In genomic region chr14:101486550-101486949, GRCm38 (mm10) we compare ENCODE assay signal across 24 mouse cellular contexts.
DNase-seq lines count a peak whose midpoint lies in the region; ATAC-seq lines count a peak whose summit lies in the region.
"Had no signal": no experiment of that assay in that cellular context is flagged by ENCODE, and none has a peak within 500 bp of the region (broad histone marks: within the 10 kb centered on the region; RNA-seq: fewer than 3 reads in every experiment).

No protein-coding gene starts in this region.

- no peak overlapping the region for H3K4me2 ChIP-seq in heart, embryonic 11.5 days
- H3K4me2 ChIP-seq: embryonic facial prominence, embryonic 12.5 days; forebrain, embryonic 13.5 days; forebrain, embryonic 15.5 days had no signal

- no peak overlapping the region for H3K9ac ChIP-seq in heart, embryonic 11.5 days (ENCODE audit: low read depth, low read length)
- H3K9ac ChIP-seq: embryonic facial prominence, embryonic 12.5 days; forebrain, embryonic 13.5 days; forebrain, embryonic 15.5 days; forebrain, postnatal 0 days had no signal

- H3K36me3 ChIP-seq in heart, embryonic 11.5 days (ENCODE audit: control insufficient read depth, insufficient read depth, low read length) = no peaks in the 10 kb centered on the region
- H3K36me3 ChIP-seq: embryonic facial prominence, embryonic 10.5 days; embryonic facial prominence, embryonic 12.5 days; forebrain, embryonic 15.5 days had no signal

- DNase-seq in A20 (ENCODE audit: low read depth, low spot score) = peak; percentile 51
- peak; percentile 67 for DNase-seq in CD4-positive, CD25-positive, alpha-beta regulatory T cell, adult 2 months (ENCODE audit: low read depth, low spot score)
- peak; percentile 7 for DNase-seq in ES-CJ7 (ENCODE audit: low read depth, low spot score)
- no peak for DNase-seq in embryo, embryonic 11 days
- no peak for DNase-seq in layer of hippocampus, postnatal 25 days (ENCODE audit: extremely low spot score in 1 of 2, low spot score in 1 of 2)
- DNase-seq: adrenal gland, adult 8-10 months; adrenal gland, postnatal 14 days; adrenal gland, postnatal 36 days; B cell, adult 2 months; cerebellum, adult 11 months; cerebellum, adult 18-20 months; cerebellum, adult 8-10 months; cerebellum, adult 9-11 months; cerebellum, postnatal 14 days; cerebellum, postnatal 36 days; forebrain, postnatal 0 days had no signal

- 47% methylated on average over 3 of the region's 3 CpGs for WGBS in heart, embryonic 11.5 days (ENCODE audit: insufficient replicate concordance)

- H3K27me3 ChIP-seq in heart, embryonic 11.5 days (ENCODE audit: control insufficient read depth, insufficient read depth, low read length) = no peaks in the 10 kb centered on the region
- H3K27me3 ChIP-seq: CH12.LX; embryonic facial prominence, embryonic 12.5 days; forebrain, embryonic 13.5 days; forebrain, embryonic 15.5 days had no signal

- no peaks in the 10 kb centered on the region; the same call in 1 of the 2 replicates for H3K4me1 ChIP-seq in heart, embryonic 11.5 days (ENCODE audit: control insufficient read depth, insufficient read depth, low read length)
- H3K4me1 ChIP-seq: embryonic facial prominence, embryonic 12.5 days; forebrain, embryonic 13.5 days; forebrain, embryonic 15.5 days had no signal

- H3K4me3 ChIP-seq in heart, embryonic 11.5 days (ENCODE audit: low read depth, low read length) = no peak overlapping the region
- H3K4me3 ChIP-seq: embryonic facial prominence, embryonic 10.5 days; embryonic facial prominence, embryonic 12.5 days; forebrain, embryonic 13.5 days; forebrain, embryonic 15.5 days had no signal

- H3K27ac ChIP-seq in heart, embryonic 11.5 days (ENCODE audit: low read depth, low read length) = no peak overlapping the region
- H3K27ac ChIP-seq: embryonic facial prominence, embryonic 10.5 days; embryonic facial prominence, embryonic 12.5 days; forebrain, embryonic 13.5 days; forebrain, embryonic 15.5 days had no signal

- peak; percentile 53 for ATAC-seq in inflammation-experienced regulatory T-cells, adult 6 months
- no peak for ATAC-seq in heart, embryonic 11.5 days (replicated peaks; ENCODE audit: insufficient number of reproducible peaks, low FRiP score, low TSS enrichment)
- no peak for ATAC-seq in cerebellum, adult (ENCODE audit: insufficient number of reproducible peaks, low FRiP score, low TSS enrichment)
- ATAC-seq: forebrain, embryonic 13.5 days; forebrain, embryonic 15.5 days; forebrain, postnatal 0 days had no signal

- no peaks in the 10 kb centered on the region for H3K9me3 ChIP-seq in heart, embryonic 11.5 days (replicated peaks; ENCODE audit: control insufficient read depth, low read length)
- H3K9me3 ChIP-seq: embryonic facial prominence, embryonic 10.5 days; embryonic facial prominence, embryonic 12.5 days; forebrain, embryonic 13.5 days; forebrain, embryonic 15.5 days had no signal

Comparison
In these comparisons a context has a peak if more than half of its experiments do, and no peak if none do; other contexts are left out.
1. DNase-seq: peak in A20 (single experiment), CD4-positive, CD25-positive, alpha-beta regulatory T cell, adult 2 months (single experiment) and ES-CJ7 (single experiment); none in embryo, embryonic 11 days (single experiment) and layer of hippocampus, postnatal 25 days (0 of 2).